Mouse (Mus musculus) hindbrain, embryonic 11.5 days (tissue): ENCODE measurements around the gene Pigk. TPM values are rescaled to one million over a fixed set of nuclear protein-coding genes. Genes with fewer than 3 reads are reported as not detected.
"Not testable (repeated sequence)": the region's sequence is repeated elsewhere in the genome, so short reads cannot be mapped to it uniquely, and the experiment has no call there.

ENCODE experiments used
- ATAC-seq: fragments of 200-750 bp; cut with Nextera tagmentation; 2 replicates; pipeline ENCODE4 v1.8.0; 2017; ENCODE audit warnings: mild to moderate bottlenecking, moderate TSS enrichment, moderate library complexity; ENCODE audit not compliant: low FRiP score
- DNase-seq: peaks from one replicate; pipeline ENCODE4 v3.0.0-alpha.2; 2015; ENCODE audit warnings: low spot score
- H3K27ac ChIP-seq: fragments of 300-500 bp; sonication (generic); 2 replicates; pipeline ENCODE4 v1.5.1; 2014; ENCODE audit warnings: mild to moderate bottlenecking, low read depth, low read length
- H3K27me3 ChIP-seq: fragments of 300-500 bp; sonication (generic); 2 replicates; pipeline ENCODE4 v1.6.1; 2014; ENCODE audit warnings: mild to moderate bottlenecking, low read length, moderate library complexity, mixed read lengths; ENCODE audit not compliant: control insufficient read depth, insufficient read depth
- H3K36me3 ChIP-seq: fragments of 300-500 bp; sonication (generic); 2 replicates; pipeline ENCODE4 v1.6.1; 2014; ENCODE audit warnings: mild to moderate bottlenecking, low read length, moderate library complexity, mixed read lengths; ENCODE audit not compliant: control insufficient read depth, insufficient read depth
- H3K4me1 ChIP-seq: fragments of 300-500 bp; sonication (generic); replicated peaks from 2 replicates; pipeline ENCODE4 v1.6.1; 2014; ENCODE audit warnings: low read length, mixed read lengths; ENCODE audit not compliant: control insufficient read depth, insufficient read depth
- H3K4me2 ChIP-seq: fragments of 300-500 bp; sonication (generic); replicated peaks from 2 replicates; pipeline ENCODE4 v1.6.1; 2014; ENCODE audit warnings: mild to moderate bottlenecking, low read depth, low read length
- H3K4me3 ChIP-seq: fragments of 300-500 bp; sonication (generic); 2 replicates; pipeline ENCODE4 v1.5.1; 2014; ENCODE audit warnings: low read depth, low read length
- H3K9ac ChIP-seq: fragments of 300-500 bp; sonication (generic); 2 replicates; pipeline ENCODE4 v1.6.1; 2014; ENCODE audit warnings: low read depth, low read length
- H3K9me3 ChIP-seq: fragments of 300-500 bp; sonication (generic); 2 replicates; pipeline ENCODE4 v1.6.1; 2016; ENCODE audit warnings: low read length; ENCODE audit not compliant: control insufficient read depth
- WGBS: fragments of 180-500 bp; shearing (Covaris S2); extraction: QIAGEN DNeasy Blood & Tissue Kit; methylation state at CpG from one replicate; pipeline ENCODE4 v1.1.7; 2014; 5-methylcytosine and 5-hydroxymethylcytosine counted together
- polyA plus RNA-seq: library from polyadenylated mRNA; unstranded; fragments of >200 nt; fragmentation: Nextera tagmentation; extraction: Ambion mirVana; gene quantifications from 2 replicates; pipeline ENCODE4 v1.2.1, GENCODE M21; 2014

Gene Pigk
- polyA plus RNA-seq, 1 experiment from 2014 or later, result 58.3 TPM

DNA sequence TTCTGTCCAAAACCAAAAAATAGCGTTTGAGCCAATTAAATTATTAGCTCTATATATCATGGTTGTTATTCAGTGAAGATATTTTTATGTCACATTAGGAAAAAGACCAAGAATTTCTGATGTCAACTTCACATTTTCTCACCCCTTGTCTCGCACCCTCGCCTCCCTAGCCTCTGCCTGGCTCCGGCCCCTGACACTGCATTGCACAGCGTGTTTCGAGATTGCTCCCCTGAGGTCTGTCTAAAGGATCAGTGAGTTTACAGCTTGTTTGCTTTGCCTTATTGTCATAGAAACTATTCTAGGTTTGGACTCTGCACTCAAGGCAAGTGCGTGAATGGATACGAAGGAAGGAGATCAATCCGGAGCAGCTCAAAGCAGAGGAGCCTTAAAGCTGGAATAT is 24.8 kb upstream of the Pigk start:
- Histone ChIP-seq H3K9me3 (no peaks in the 10 kb centered on the region), H3K9ac (no peak overlapping the region), H3K27me3 (no peaks in the 10 kb centered on the region), H3K36me3 (no peaks in the 10 kb centered on the region), H3K4me3 (no peak overlapping the region), H3K4me1 (no peaks in the 10 kb centered on the region), H3K4me2 (no peak overlapping the region), H3K27ac (no peak overlapping the region)
- 89% methylated on average over 9 of the region's 9 CpGs for WGBS
- no peak for ATAC-seq
- DNase-seq, result no peak

DNA sequence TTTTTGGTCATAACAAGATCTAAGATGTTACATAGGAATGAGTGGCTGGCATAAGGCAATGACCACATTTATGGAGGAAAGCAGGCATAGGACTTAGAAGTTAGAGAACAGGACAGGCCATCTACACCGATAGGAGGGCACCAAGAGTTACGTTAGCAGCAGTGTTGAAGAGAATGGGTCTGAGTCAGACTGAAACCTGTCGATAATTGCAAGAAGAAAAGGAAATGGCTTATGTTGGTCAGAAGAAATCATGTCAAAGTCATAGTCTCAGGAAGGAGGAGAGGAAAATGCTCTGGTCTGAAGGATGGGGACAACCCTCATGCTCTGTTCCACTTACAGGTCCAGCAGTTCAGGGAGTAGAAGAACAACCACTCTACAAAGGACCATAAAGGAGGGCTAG is 18.9 kb upstream of the Pigk start:
- no peak for ATAC-seq
- Histone ChIP-seq H3K27ac (no peak overlapping the region), H3K27me3 (no peaks in the 10 kb centered on the region), H3K36me3 (no peaks in the 10 kb centered on the region), H3K9me3 (no peaks in the 10 kb centered on the region), H3K4me1 (no peaks in the 10 kb centered on the region), H3K4me3 (no peak overlapping the region), H3K9ac (no peak overlapping the region), H3K4me2 (no peak overlapping the region)
- DNase-seq, result no peak
- 96% methylated on average over 3 of the region's 3 CpGs for WGBS

DNA sequence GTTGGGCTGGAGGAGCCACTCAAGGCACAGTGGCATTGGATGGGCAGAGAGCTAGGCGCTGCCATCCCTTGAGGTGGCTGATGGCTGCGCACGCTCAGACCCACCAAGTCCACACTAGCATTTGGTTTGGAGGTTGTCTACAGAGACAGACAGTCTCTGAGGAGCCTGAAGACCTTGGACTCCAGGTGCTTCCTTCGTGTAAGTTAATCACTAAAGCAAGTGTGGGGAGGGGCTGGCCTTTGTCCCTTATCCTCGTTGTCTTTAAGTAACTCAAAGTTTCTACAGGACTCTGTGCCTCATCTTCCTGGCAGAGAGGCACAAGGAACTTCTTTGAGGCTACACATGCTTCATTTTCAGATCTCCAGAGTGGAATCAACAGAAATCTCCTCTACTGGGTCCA is 15.9 kb upstream of the Pigk start:
- no peak overlapping the region for H3K27ac ChIP-seq
- ATAC-seq (no peak), DNase-seq (no peak)
- no peaks in the 10 kb centered on the region for H3K36me3 ChIP-seq
- no peaks in the 10 kb centered on the region for H3K9me3 ChIP-seq
- H3K4me3 ChIP-seq, result no peak overlapping the region
- H3K9ac ChIP-seq, result no peak overlapping the region
- WGBS, result 88% methylated on average over 5 of the region's 5 CpGs
- no peaks in the 10 kb centered on the region for H3K27me3 ChIP-seq
- H3K4me1 ChIP-seq, result no peaks in the 10 kb centered on the region
- no peak overlapping the region for H3K4me2 ChIP-seq

DNA sequence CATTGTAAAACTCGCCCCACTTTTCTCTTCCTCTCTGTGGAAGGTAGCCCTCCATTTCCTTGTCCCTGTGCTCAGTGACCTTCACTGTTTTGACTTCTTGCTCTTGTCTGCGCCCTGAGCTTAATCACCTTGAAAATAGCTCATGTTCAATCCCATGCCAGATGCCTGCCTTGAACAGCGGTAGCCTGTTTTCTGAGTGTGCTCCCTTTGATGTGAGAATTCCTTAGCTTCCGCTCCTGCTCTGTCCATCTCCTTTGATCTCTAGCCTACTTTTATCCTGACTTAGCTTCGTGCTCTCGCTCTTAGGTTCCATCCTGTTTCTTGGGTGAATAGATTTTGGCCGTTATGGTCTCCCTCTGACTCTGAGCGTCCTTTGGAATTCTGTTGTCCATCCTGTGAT is 14.6 kb upstream of the Pigk start:
- Histone ChIP-seq H3K4me1 (no peaks in the 10 kb centered on the region), H3K27ac (no peak overlapping the region), H3K9ac (no peak overlapping the region), H3K9me3 (no peaks in the 10 kb centered on the region), H3K27me3 (no peaks in the 10 kb centered on the region), H3K4me2 (no peak overlapping the region), H3K36me3 (no peaks in the 10 kb centered on the region), H3K4me3 (no peak overlapping the region)
- no peak for DNase-seq
- ATAC-seq, result no peak
- 69% methylated on average over 8 of the region's 8 CpGs for WGBS

DNA sequence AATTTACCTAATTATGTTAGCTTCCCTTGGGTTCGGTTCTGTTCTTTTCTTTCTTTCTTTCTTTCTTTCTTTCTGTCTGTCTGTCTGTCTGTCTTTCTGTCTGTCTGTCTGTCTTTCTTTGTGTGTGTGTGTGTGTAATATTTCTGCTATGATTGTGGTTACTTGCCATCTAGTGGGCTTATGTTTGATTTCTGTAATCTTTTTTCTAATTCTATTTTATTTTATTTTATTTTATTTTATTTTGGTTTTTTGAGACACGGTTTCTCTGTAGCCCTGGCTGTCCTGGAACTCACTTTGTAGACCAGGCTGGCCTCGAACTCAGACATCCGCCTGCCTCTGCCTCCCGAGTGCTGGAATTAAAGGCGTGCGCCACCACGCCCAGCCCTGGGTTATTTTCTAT is 12.4 kb upstream of the Pigk start:
- not testable (repeated sequence) for H3K27ac ChIP-seq, H3K4me1 ChIP-seq, H3K36me3 ChIP-seq, H3K4me3 ChIP-seq, DNase-seq, H3K9me3 ChIP-seq, H3K27me3 ChIP-seq, H3K9ac ChIP-seq, H3K4me2 ChIP-seq, ATAC-seq
- 92% methylated on average over 8 of the region's 8 CpGs for WGBS

DNA sequence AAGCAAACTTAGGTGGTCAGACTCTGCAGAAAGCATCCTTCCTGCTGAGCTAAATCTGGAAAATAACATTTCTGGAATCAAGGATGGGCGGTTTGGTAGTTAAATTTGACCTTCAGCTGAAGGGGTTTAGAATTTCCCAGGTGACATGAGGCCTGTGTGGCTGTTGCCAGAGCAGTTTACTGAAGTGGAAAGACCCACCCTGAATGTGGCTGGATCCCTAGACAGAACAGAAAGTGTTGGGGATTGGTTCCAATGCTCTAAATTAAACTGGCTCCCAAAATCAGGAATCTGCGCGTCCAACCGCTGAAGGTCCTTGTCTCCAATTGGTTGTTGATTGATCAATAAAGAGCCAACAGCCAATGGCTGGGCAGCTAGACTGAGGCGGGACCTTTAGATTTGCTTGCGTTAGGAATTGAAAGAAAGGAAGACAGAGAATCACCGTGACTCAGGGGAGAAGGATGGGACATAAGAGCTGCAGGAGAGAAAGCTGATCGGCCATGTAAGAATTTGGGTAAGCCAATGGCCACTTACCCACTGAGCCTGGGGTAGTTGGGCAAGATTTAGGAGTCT is 11.5 kb upstream of the Pigk start:
- Histone ChIP-seq H3K9me3 (no peaks in the 10 kb centered on the region), H3K27ac (no peak overlapping the region), H3K27me3 (no peaks in the 10 kb centered on the region), H3K4me1 (no peaks in the 10 kb centered on the region), H3K4me2 (no peak overlapping the region), H3K36me3 (no peaks in the 10 kb centered on the region), H3K9ac (no peak overlapping the region), H3K4me3 (no peak overlapping the region)
- WGBS, result 51% methylated on average over 8 of the region's 8 CpGs
- DNase-seq (peak; percentile 23), ATAC-seq (no peak)

DNA sequence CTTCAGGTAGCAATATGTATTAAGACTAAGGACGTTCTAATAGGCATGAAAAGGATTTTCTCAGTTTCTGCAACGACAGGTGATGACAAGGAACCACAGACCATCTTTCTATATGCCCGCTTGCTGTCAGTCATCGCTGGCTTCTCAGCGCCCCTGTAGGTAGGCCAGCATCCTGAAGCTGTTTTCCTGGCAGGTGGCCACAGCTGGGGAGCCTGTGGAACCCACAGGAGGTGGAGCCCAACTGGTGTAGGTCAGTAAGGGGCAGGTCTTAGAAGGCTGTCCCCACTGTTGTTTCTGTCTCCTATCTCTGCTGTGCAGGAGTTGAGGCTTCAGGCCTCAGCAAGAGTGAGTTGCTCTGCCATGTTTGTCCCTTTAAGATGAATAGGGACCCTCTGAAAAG is 8.1 kb upstream of the Pigk start:
- Histone ChIP-seq H3K9ac (no peak overlapping the region), H3K36me3 (no peaks in the 10 kb centered on the region), H3K27me3 (no peaks in the 10 kb centered on the region), H3K4me1 (no peaks in the 10 kb centered on the region), H3K4me2 (no peak overlapping the region), H3K4me3 (no peak overlapping the region), H3K9me3 (no peaks in the 10 kb centered on the region), H3K27ac (no peak overlapping the region)
- DNase-seq (no peak), ATAC-seq (no peak)
- 67% methylated on average over 5 of the region's 5 CpGs for WGBS

DNA sequence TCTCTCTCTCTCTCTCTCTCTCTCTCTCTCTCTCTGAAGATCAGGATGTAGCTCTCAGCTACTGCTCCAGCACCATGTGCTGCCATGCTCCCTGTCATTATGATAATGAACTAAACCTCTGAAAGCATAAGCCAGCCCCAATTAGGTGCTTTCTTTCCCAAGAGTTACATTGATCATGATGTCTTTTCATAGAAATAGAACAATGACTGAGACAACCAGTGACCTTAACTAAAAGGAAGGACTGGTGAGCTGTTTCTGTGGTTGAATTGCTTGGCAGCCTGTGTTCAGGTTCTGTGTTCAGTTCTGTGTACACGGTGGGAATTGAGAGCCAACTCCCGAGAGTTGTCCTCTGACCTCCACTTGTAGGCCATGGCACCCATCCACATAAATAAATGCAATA is 7.0 kb upstream of the Pigk start:
- WGBS, result 73% methylated on average over 2 of the region's 2 CpGs
- H3K4me3 ChIP-seq, result no peak overlapping the region
- no peaks in the 10 kb centered on the region for H3K27me3 ChIP-seq
- no peaks in the 10 kb centered on the region for H3K4me1 ChIP-seq
- no peak for DNase-seq
- H3K9ac ChIP-seq, result no peak overlapping the region
- H3K9me3 ChIP-seq, result no peaks in the 10 kb centered on the region
- H3K36me3 ChIP-seq, result no peaks in the 10 kb centered on the region
- no peak for ATAC-seq
- no peak overlapping the region for H3K4me2 ChIP-seq
- no peak overlapping the region for H3K27ac ChIP-seq

DNA sequence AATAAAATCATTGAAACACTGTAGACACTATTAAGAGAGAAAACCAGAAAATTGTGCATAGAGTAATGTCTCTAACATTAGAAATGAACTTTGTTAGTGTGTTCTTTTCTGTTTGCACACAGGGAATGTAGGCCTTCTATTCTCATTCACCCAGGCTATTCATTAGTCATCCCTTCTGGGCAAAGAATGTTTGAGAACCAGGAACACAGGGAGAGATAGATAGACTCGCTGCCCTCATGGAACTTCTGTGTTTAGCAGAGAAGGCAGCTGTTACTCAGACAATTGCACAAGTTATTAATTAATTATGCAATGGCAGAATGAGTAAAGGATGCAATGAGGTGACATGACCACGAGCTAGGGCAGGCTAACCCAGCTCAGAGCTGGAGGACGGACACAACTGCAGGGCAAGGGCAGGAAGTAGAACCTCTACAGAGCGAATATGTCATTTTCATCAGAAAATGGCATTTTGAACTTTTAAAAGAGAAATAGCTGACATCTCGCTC is 6.5 kb upstream of the Pigk start:
- Histone ChIP-seq H3K4me3 (no peak overlapping the region), H3K36me3 (no peaks in the 10 kb centered on the region), H3K4me2 (no peak overlapping the region), H3K9me3 (no peaks in the 10 kb centered on the region), H3K9ac (no peak overlapping the region), H3K27ac (no peak overlapping the region), H3K27me3 (no peaks in the 10 kb centered on the region), H3K4me1 (no peaks in the 10 kb centered on the region)
- 81% methylated on average over 5 of the region's 5 CpGs for WGBS
- no peak for DNase-seq
- no peak for ATAC-seq
